Mouse (Mus musculus): ENCODE measurements around the gene Cdh13.

The Cdh13 gene

GRCm38 (mm10) chr8:118283600-118284111 lies at the start of gene Cdh13:
Gene Cdh13 (plus strand): TSS chr8:118283733.
- peak; percentile 97 for DNase-seq

GRCm38 (mm10) chr8:118235626-118236025 lies 47.9 kb upstream of the Cdh13 start:
- peak; percentile 55 for DNase-seq

GRCm38 (mm10) chr8:118237150-118237620 lies 46.3 kb upstream of the Cdh13 start:
- DNase-seq = peak; percentile 89

GRCm38 (mm10) chr8:118238156-118238555 lies 45.4 kb upstream of the Cdh13 start:
- peak; percentile 63 for DNase-seq

GRCm38 (mm10) chr8:118239186-118239585 lies 44.3 kb upstream of the Cdh13 start:
- DNase-seq = peak; percentile 45

GRCm38 (mm10) chr8:118249319-118249718 lies 34.2 kb upstream of the Cdh13 start:
- no peak for DNase-seq

- DNase-seq = peak; percentile 87
Observed at GRCm38 (mm10) chr8:118249923-118250322, 33.6 kb upstream of the Cdh13 start.

- DNase-seq = no peak
Observed at GRCm38 (mm10) chr8:118263117-118263516, 20.4 kb upstream of the Cdh13 start.

GRCm38 (mm10) chr8:118270751-118271402 lies 12.7 kb upstream of the Cdh13 start:
- no peak for DNase-seq

- no peak for DNase-seq
Observed at GRCm38 (mm10) chr8:118272493-118272892, 11.0 kb upstream of the Cdh13 start.

- DNase-seq = no peak
Observed at GRCm38 (mm10) chr8:118274243-118274642, 9.3 kb upstream of the Cdh13 start.

GRCm38 (mm10) chr8:118274688-118275087 lies 8.8 kb upstream of the Cdh13 start:
- DNase-seq = no peak

- peak; percentile 93 for DNase-seq
Observed at GRCm38 (mm10) chr8:118284112-118285029, 838 bp downstream of the Cdh13 start.

GRCm38 (mm10) chr8:118285596-118286281 lies 2.2 kb downstream of the Cdh13 start:
- peak; percentile 94 for DNase-seq

- DNase-seq = peak; percentile 98
Observed at GRCm38 (mm10) chr8:118286282-118287180, 3.0 kb downstream of the Cdh13 start.

GRCm38 (mm10) chr8:118287496-118287895 lies 4.0 kb downstream of the Cdh13 start:
- DNase-seq = peak; percentile 85

GRCm38 (mm10) chr8:118288259-118288952 lies 4.9 kb downstream of the Cdh13 start:
- DNase-seq = peak; percentile 91

- DNase-seq = no peak
Observed at GRCm38 (mm10) chr8:118289091-118289490, 5.6 kb downstream of the Cdh13 start.

- DNase-seq = no peak
Observed at GRCm38 (mm10) chr8:118289525-118289924, 6.0 kb downstream of the Cdh13 start.

GRCm38 (mm10) chr8:118290266-118290665 lies 6.7 kb downstream of the Cdh13 start:
- DNase-seq = peak; percentile 97

GRCm38 (mm10) chr8:118296477-118296876 lies 12.9 kb downstream of the Cdh13 start:
- no peak for DNase-seq
